Mouse (Mus musculus): ENCODE results near the gene Timp1. TPM values are rescaled to one million over a fixed set of nuclear protein-coding genes. Genes with fewer than 3 reads are reported as not detected.

The Timp1 gene
- total RNA-seq, 2 experiments from 2014 or later = 21.1 to 37.5 TPM

- DNase-seq = no peak
These were observed 53.5 kb downstream of the Timp1 start for GRCm38 (mm10) chrX:20923506-20923905.

Small RNA genes lying within 50 kb of the gene (microRNA-seq; reads per million reads assigned to microRNA genes)
- gene Gm24824 (not detected), gene Mir5617 (not detected)

Other genes with a start within 250 kb of the Timp1 start
- gene Uba1, start 211.8 kb upstream of the Timp1 start, total RNA-seq (2021) = 100 to 1,000 TPM; 423 to 486 TPM
- gene Cdk16, start 182.2 kb upstream of the Timp1 start, total RNA-seq (2021) = 100 to 1,000 TPM; 149 to 163 TPM
- 10 to 100 TPM; 25.6 to 27.0 TPM for gene Usp11, start 166.3 kb upstream of the Timp1 start, total RNA-seq (2021)
- 100 to 1,000 TPM; 112 to 114 TPM for gene Araf, start 72.4 kb upstream of the Timp1 start, total RNA-seq (2021)
- 1 to 10 TPM; 6.4 to 7.9 TPM for gene Syn1, start 50.8 kb downstream of the Timp1 start, total RNA-seq (2021)
- 10 to 100 TPM in 1 of 2 experiments, 1 to 10 TPM in 1; 7.0 to 13.7 TPM for gene Cfp, start 61.4 kb downstream of the Timp1 start, total RNA-seq (2021)
- gene Elk1, start 80.4 kb downstream of the Timp1 start, total RNA-seq (2021) = 10 to 100 TPM; 12.2 to 14.9 TPM
- gene Uxt, start 91.9 kb downstream of the Timp1 start, total RNA-seq (2021) = 10 to 100 TPM; 35.2 to 39.3 TPM
- 1 to 10 TPM; 6.8 to 7.9 TPM for gene Zfp182, start 192.2 kb downstream of the Timp1 start, total RNA-seq (2021)
- gene Spaca5, start 198.2 kb downstream of the Timp1 start, total RNA-seq (2021) = not detected
- 1 to 10 TPM; 1.3 to 2.0 TPM for gene Zfp300, start 219.4 kb downstream of the Timp1 start, total RNA-seq (2021)
- not detected for gene Ssxa1, start 245.7 kb downstream of the Timp1 start, total RNA-seq (2021)

Measured in adrenal gland, postnatal 36 days (tissue).